Mouse (Mus musculus) thymus, adult 2 months (tissue): ENCODE data around the gene 9430097D07Rik. TPM values are rescaled to one million over a fixed set of nuclear protein-coding genes. Genes with fewer than 3 reads are reported as not detected.

Experiments
- DNase-seq: peaks from one replicate; pipeline ENCODE4 v3.0.0; 2021
- H3K27ac ChIP-seq: fragments of 200-500 bp; 2 replicates; pipeline ENCODE4 v1.5.1; 2012; ENCODE audit warnings: low read length, control low read depth; ENCODE audit not compliant: control insufficient read depth, insufficient read depth
- H3K27me3 ChIP-seq: fragments of 200-500 bp; 2 replicates; pipeline ENCODE4 v1.6.1; 2012; ENCODE audit warnings: mild to moderate bottlenecking, low read length, moderate library complexity, mixed read lengths; ENCODE audit not compliant: control insufficient read depth, insufficient read depth
- H3K36me3 ChIP-seq: fragments of 200-500 bp; 2 replicates; pipeline ENCODE4 v1.6.1; 2012; ENCODE audit warnings: mild to moderate bottlenecking, low read length, moderate library complexity; ENCODE audit not compliant: control insufficient read depth, insufficient read depth
- H3K4me1 ChIP-seq: fragments of 200-500 bp; replicated peaks from 2 replicates; pipeline ENCODE4 v1.6.1; 2012; ENCODE audit warnings: low read length; ENCODE audit not compliant: control insufficient read depth, insufficient read depth
- H3K4me3 ChIP-seq: fragments of 200-500 bp; 2 replicates; pipeline ENCODE4 v1.5.1; 2012; ENCODE audit warnings: mild to moderate bottlenecking, low read length, control low read depth, moderate library complexity; ENCODE audit not compliant: control insufficient read depth, insufficient read depth
- CTCF ChIP-seq: fragments of 200-500 bp; IDR thresholded peaks from 2 replicates; pipeline ENCODE4 v1.5.1; 2012; ENCODE audit warnings: mild to moderate bottlenecking, control low read depth, low read length, moderate library complexity, borderline replicate concordance; ENCODE audit not compliant: control insufficient read depth, poor library complexity, insufficient read depth; ENCODE audit errors: extremely low read depth
- POLR2A ChIP-seq: fragments of 200-500 bp; IDR thresholded peaks from 2 replicates; pipeline ENCODE4 v1.6.1; 2012; ENCODE audit warnings: mild to moderate bottlenecking, low read length, control low read depth, moderate library complexity; ENCODE audit not compliant: control insufficient read depth, poor library complexity, insufficient read depth; ENCODE audit errors: extremely low read depth
- WGBS: fragments of 180-500 bp; shearing (Covaris S2); methylation state at CpG from one replicate; pipeline ENCODE4 v1.1.7; 2018; 5-methylcytosine and 5-hydroxymethylcytosine counted together
- polyA plus RNA-seq: library from polyadenylated mRNA; depleted of rRNA; stranded (reverse); fragments of >200 nt; gene quantifications from 2 replicates; pipeline ENCODE4 v1.2.3, GENCODE M21; 2012; rRNA removed

The 9430097D07Rik gene
- polyA plus RNA-seq: not detected in 2 replicates

- Histone ChIP-seq H3K4me3 (0 out of 2 replicates have a peak within 1 kb of the TSS, but pooled peaks have one; percentile 12), H3K36me3 (no peaks in the 10 kb centered on the region), H3K27ac (no peak within 1 kb of the TSS), H3K4me1 (peaks cover 16% of the 10 kb centered on the region), H3K27me3 (no peaks in the 10 kb centered on the region)
- 26% methylated on average over 28 of the region's 28 CpGs for WGBS
- peak; percentile 54 for DNase-seq
- no peak for TF ChIP-seq CTCF
Measured at GRCm38 (mm10) chr2:32575586-32576160, at the start of gene 9430097D07Rik. Gene 9430097D07Rik, minus strand, starts transcription at chr2:32575684.

- no peak overlapping the region for H3K27ac ChIP-seq
- no peaks in the 10 kb centered on the region for H3K27me3 ChIP-seq
- no peaks in the 10 kb centered on the region for H3K4me1 ChIP-seq
- TF ChIP-seq CTCF (no peak), POLR2A (no peak)
- H3K36me3 ChIP-seq: no peaks in the 10 kb centered on the region
- 92% methylated on average over 5 of the region's 5 CpGs for WGBS
- DNase-seq: no peak
- no peak overlapping the region for H3K4me3 ChIP-seq
Measured at GRCm38 (mm10) chr2:32624111-32624748, 48.7 kb upstream of the 9430097D07Rik start.

- H3K27ac ChIP-seq: no peak within 1 kb of the TSS
- no peak for DNase-seq
- H3K36me3 ChIP-seq: no peaks in the 10 kb centered on the region
- no peaks in the 10 kb centered on the region for H3K27me3 ChIP-seq
- 68% methylated on average over 7 of the region's 7 CpGs for WGBS
- TF ChIP-seq CTCF: no peak
- no peak for TF ChIP-seq POLR2A
- no peak within 1 kb of the TSS for H3K4me3 ChIP-seq
- no peaks in the 10 kb centered on the region for H3K4me1 ChIP-seq
Measured at GRCm38 (mm10) chr2:32621517-32621859, 46.0 kb upstream of the 9430097D07Rik start, which contains the start of gene Ak1. Gene Ak1, plus strand, starts transcription at chr2:32621758.

GRCm38 (mm10) chr2:32620682-32621516 lies 45.4 kb upstream of the 9430097D07Rik start:
- Histone ChIP-seq H3K27ac (no peak overlapping the region), H3K36me3 (no peaks in the 10 kb centered on the region), H3K4me1 (no peaks in the 10 kb centered on the region), H3K4me3 (no peak overlapping the region), H3K27me3 (no peaks in the 10 kb centered on the region)
- WGBS: 87% methylated on average over 4 of the region's 4 CpGs
- no peak for TF ChIP-seq POLR2A
- no peak for TF ChIP-seq CTCF
- DNase-seq: no peak

- TF ChIP-seq POLR2A: no peak
- no peak for TF ChIP-seq CTCF
- DNase-seq: no peak
Measured at GRCm38 (mm10) chr2:32618051-32618450, 42.6 kb upstream of the 9430097D07Rik start.

GRCm38 (mm10) chr2:32617601-32618000 lies 42.1 kb upstream of the 9430097D07Rik start:
- Histone ChIP-seq H3K36me3 (no peaks in the 10 kb centered on the region), H3K27me3 (no peaks in the 10 kb centered on the region), H3K4me1 (no peaks in the 10 kb centered on the region), H3K27ac (no peak overlapping the region), H3K4me3 (no peak overlapping the region)
- WGBS: 98% methylated on average over 4 of the region's 4 CpGs
- no peak for DNase-seq
- TF ChIP-seq CTCF: 0 out of 2 replicates have a peak, but pooled peaks have one; percentile 23
- no peak for TF ChIP-seq POLR2A

More at GRCm38 (mm10) chr2:32618051-32618450, 42.6 kb upstream of the 9430097D07Rik start:
- Histone ChIP-seq H3K4me3 (no peak overlapping the region), H3K36me3 (no peaks in the 10 kb centered on the region), H3K27me3 (no peaks in the 10 kb centered on the region), H3K27ac (no peak overlapping the region), H3K4me1 (no peaks in the 10 kb centered on the region)
- 98% methylated on average over 9 of the region's 9 CpGs for WGBS
